Mouse (Mus musculus) forebrain, embryonic 12.5 days (tissue): ENCODE results near the gene Trim23. TPM values are rescaled to one million over a fixed set of nuclear protein-coding genes. Genes with fewer than 3 reads are reported as not detected.

Experiments used
- ATAC-seq: fragments of 200-750 bp; cut with Nextera tagmentation; 2 replicates; pipeline ENCODE4 v1.8.0; 2017; ENCODE audit warnings: moderate TSS enrichment; ENCODE audit not compliant: low FRiP score
- H3K27ac ChIP-seq: fragments of 300-500 bp; sonication (generic); 2 replicates; pipeline ENCODE4 v1.5.1; 2016; ENCODE audit warnings: mild to moderate bottlenecking
- H3K27me3 ChIP-seq: fragments of 300-500 bp; sonication (generic); 2 replicates; pipeline ENCODE4 v1.6.1; 2016; ENCODE audit warnings: mild to moderate bottlenecking
- H3K36me3 ChIP-seq: fragments of 300-500 bp; sonication (generic); replicated peaks from 2 replicates; pipeline ENCODE4 v1.6.1; 2016; ENCODE audit warnings: mild to moderate bottlenecking
- H3K4me1 ChIP-seq: fragments of 300-500 bp; sonication (generic); 2 replicates; pipeline ENCODE4 v1.6.1; 2016
- H3K4me2 ChIP-seq: fragments of 300-500 bp; sonication (generic); 2 replicates; pipeline ENCODE4 v1.6.1; 2016; ENCODE audit warnings: mild to moderate bottlenecking, moderate library complexity
- H3K4me3 ChIP-seq: fragments of 300-500 bp; sonication (generic); replicated peaks from 2 replicates; pipeline ENCODE4 v1.5.1; 2016; ENCODE audit warnings: mild to moderate bottlenecking
- H3K9ac ChIP-seq: fragments of 300-500 bp; sonication (generic); 2 replicates; pipeline ENCODE4 v1.6.1; 2016; ENCODE audit warnings: mild to moderate bottlenecking
- H3K9me3 ChIP-seq: fragments of 300-500 bp; sonication (generic); 2 replicates; pipeline ENCODE4 v1.6.1; 2016
- WGBS: fragments of 180-500 bp; shearing (Covaris S2); methylation state at CpG from one replicate; pipeline ENCODE4 v1.1.7; 2016; 5-methylcytosine and 5-hydroxymethylcytosine counted together
- polyA plus RNA-seq: library from polyadenylated mRNA; unstranded; fragments of >200 nt; fragmentation: Nextera tagmentation; extraction: Ambion mirVana; gene quantifications from 2 replicates; pipeline ENCODE4 v1.2.1, GENCODE M21; 2016

The Trim23 gene
- 29.9 and 31.1 TPM in 2 replicates for polyA plus RNA-seq

DNA sequence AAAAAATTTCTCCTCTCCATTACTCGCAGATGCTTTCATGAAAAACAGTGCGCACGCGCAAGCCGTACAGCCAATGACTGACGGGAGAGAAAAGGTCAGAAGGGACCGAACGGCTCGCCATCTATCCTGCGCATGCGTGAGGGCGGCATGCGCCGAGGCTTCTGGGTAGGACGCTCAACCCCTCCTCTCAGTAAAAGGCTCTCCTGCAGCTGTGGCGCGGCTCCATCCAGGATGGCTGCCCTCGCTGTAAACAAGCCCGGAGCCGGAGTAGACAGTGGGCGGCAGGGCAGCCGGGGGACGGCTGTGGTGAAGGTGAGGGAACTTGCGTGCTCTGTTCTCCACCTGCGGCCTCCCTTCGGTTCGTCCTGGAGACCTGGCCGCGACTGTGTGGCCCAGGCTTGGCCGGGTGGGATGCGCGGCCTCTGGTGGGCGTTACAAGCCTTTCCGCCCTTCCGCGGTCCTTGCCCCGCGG lies at the start of gene Trim23:
Gene Trim23, plus strand, starts transcription at position 148 of the 472 bp plus-strand sequence.
- H3K9ac ChIP-seq = peak within 1 kb of the TSS; percentile 84
- WGBS = under 1% methylated on average over 38 of the region's 38 CpGs
- H3K4me1 ChIP-seq = peaks cover 22% of the 10 kb centered on the region
- peak within 1 kb of the TSS; percentile 88 for H3K4me3 ChIP-seq
- ATAC-seq = peak; percentile 99
- H3K9me3 ChIP-seq = no peaks in the 10 kb centered on the region
- peak within 1 kb of the TSS; percentile 68 for H3K4me2 ChIP-seq
- H3K27me3 ChIP-seq = no peaks in the 10 kb centered on the region
- peak within 1 kb of the TSS; percentile 80 for H3K27ac ChIP-seq
- H3K36me3 ChIP-seq = peaks cover 20% of the 10 kb centered on the region

DNA sequence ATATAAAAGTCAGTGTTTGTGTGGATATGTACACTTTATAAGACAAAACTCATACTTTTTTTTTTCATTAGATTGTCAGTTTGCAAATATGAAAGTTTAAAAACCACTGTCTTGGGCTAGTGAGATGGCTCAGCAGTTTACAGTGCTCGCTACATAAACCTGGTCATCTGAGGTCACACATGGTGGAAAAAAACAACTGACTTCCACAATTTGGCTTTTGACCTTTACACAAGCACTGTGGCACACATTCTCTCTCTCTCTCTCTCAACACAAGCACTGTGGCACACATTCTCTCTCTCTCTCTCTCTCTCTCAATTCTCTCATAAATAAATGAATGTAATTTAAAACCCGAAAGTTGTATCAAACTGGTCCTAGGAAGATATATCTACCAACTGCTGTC lies 46.0 kb upstream of the Trim23 start:
- no peak overlapping the region for H3K4me3 ChIP-seq
- H3K9me3 ChIP-seq = no peaks in the 10 kb centered on the region
- no peak for ATAC-seq
- peaks cover 6% of the 10 kb centered on the region; the same call in 1 of the 2 replicates for H3K4me1 ChIP-seq
- no peak overlapping the region for H3K4me2 ChIP-seq
- H3K27me3 ChIP-seq = no peaks in the 10 kb centered on the region
- no peak overlapping the region for H3K9ac ChIP-seq
- WGBS = 94% methylated on average over 2 of the region's 2 CpGs
- no peak overlapping the region for H3K27ac ChIP-seq
- H3K36me3 ChIP-seq = peaks cover 34% of the 10 kb centered on the region

DNA sequence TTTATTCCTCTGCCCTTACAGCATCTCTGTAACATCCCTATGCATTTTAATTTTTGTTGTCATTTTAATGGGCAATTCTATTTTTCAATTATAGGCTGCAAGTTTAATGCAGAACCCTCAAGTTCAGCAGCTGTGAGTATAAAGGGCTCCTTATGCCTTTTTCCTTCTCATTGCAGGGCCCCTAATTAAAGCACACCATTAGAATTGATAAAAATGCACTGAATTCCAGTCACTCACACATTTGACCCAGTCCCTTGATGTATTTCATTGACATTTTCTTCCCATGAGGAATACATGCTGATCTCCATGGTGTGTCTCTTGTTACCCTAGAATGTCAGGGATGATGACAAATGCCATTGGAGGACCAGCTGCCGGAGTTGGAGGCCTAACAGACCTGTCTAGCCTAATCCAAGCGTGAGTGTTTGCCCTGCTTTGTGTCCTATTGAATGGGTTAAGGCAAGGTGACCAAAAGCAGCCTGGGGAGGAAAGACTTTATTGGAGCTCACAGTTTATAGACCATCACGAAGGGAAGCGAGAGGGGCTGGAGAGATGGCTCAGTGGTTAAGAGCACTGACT lies 44.0 kb upstream of the Trim23 start:
- peaks cover 6% of the 10 kb centered on the region; the same call in 1 of the 2 replicates for H3K4me1 ChIP-seq
- WGBS = 53% methylated on average over 4 of the region's 4 CpGs
- H3K27ac ChIP-seq = no peak overlapping the region; the same call in 1 of the 2 replicates
- H3K27me3 ChIP-seq = no peaks in the 10 kb centered on the region
- H3K36me3 ChIP-seq = peaks cover 38% of the 10 kb centered on the region
- no peak overlapping the region for H3K9ac ChIP-seq
- no peaks in the 10 kb centered on the region for H3K9me3 ChIP-seq
- no peak overlapping the region for H3K4me2 ChIP-seq
- peak; percentile 30; the same call in 1 of the 2 replicates for ATAC-seq
- no peak overlapping the region for H3K4me3 ChIP-seq

DNA sequence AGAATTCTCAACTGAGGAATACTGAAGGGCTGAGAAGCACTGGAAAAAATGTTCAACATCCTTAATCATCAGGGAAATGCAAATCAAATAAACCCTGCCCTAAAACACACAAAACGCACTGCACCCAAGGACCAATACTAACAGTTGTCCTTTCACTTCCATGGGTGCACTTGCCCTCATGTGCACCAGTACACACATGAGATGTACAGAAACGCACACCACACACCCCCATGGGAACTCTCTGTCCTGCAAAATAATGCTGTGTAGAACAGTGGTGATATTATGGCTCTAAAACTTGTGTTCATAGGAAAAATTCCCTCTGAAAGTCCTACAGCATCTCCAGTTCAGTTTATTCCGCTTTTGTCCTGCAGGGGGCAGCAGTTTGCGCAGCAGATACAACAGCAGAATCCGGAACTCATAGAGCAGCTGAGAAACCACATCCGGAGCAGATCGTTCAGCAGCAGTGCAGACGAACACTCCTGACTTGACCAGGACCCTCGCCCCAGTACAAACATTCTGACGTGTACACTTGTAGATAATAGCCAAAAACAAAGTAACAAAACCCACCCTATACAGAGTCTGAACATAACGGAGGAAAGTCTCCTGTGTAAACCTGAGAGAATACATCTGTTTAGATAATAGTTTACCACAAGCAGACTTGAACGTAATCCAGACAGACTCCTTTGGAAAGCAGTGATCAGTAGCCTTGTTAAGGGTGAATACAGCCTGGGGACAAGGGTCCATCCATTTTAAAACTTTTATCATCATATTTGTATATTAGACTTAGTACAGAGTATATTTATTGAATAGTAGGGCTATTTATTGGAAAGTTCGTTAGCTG lies 39.0 kb upstream of the Trim23 start:
- 48% methylated on average over 13 of the region's 13 CpGs for WGBS
- no peaks in the 10 kb centered on the region for H3K27me3 ChIP-seq
- H3K9me3 ChIP-seq = no peaks in the 10 kb centered on the region
- H3K27ac ChIP-seq = no peak overlapping the region
- no peak overlapping the region for H3K4me2 ChIP-seq
- peak; percentile 53 for ATAC-seq
- peaks cover 3% of the 10 kb centered on the region; the same call in 1 of the 2 replicates for H3K4me1 ChIP-seq
- H3K4me3 ChIP-seq = no peak overlapping the region
- no peak overlapping the region for H3K9ac ChIP-seq
- H3K36me3 ChIP-seq = peaks cover 56% of the 10 kb centered on the region

DNA sequence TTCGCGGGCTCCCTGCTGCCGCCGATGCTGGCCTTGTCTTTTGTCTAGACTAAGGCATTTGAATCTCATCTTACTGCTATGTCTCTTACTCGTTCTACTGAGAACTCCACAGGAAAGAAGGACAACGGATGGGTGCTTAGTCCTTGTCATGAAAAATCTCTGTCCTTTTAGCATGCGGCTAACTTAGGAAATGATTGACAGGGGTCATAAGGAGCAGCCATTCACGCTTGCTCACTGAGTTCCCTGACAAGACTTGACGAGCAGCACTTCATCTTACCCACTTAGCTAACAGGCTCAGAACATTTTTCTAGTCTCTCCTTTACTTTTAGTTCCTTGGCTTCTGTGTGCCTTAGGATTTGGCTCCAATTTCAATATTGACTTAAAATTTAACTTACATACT lies 33.7 kb upstream of the Trim23 start:
- Histone ChIP-seq H3K27me3 (no peaks in the 10 kb centered on the region), H3K4me2 (no peak overlapping the region), H3K4me3 (no peak overlapping the region), H3K9me3 (no peaks in the 10 kb centered on the region), H3K4me1 (no peaks in the 10 kb centered on the region), H3K27ac (no peak overlapping the region), H3K36me3 (peaks cover 84% of the 10 kb centered on the region), H3K9ac (no peak overlapping the region)
- ATAC-seq = no peak
- WGBS = 79% methylated on average over 9 of the region's 9 CpGs

DNA sequence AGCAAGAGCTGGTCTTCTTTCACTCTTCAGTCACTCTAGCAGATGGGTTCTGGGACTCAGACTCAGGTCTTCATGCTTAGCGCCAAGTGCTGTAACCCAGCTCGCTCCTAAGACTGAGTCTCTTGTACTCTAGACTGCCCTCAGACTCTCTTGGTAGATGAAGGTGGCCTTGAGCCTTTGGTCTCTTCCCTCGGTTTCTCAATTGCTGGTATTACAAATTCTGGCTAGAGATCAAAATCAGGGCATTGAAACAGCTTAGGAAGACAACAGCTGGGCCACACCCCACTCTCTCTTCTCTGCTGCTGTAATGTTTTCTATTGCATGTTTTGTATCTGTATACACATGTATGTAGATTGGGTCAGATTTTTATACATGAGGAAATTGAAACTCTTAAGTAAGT lies 33.0 kb upstream of the Trim23 start:
- peaks cover 77% of the 10 kb centered on the region for H3K36me3 ChIP-seq
- WGBS = 89% methylated on average over 3 of the region's 3 CpGs
- H3K9me3 ChIP-seq = no peaks in the 10 kb centered on the region
- no peak overlapping the region for H3K9ac ChIP-seq
- ATAC-seq = no peak
- H3K27ac ChIP-seq = no peak overlapping the region
- H3K27me3 ChIP-seq = no peaks in the 10 kb centered on the region
- H3K4me3 ChIP-seq = no peak overlapping the region
- H3K4me1 ChIP-seq = no peaks in the 10 kb centered on the region
- H3K4me2 ChIP-seq = no peak overlapping the region

DNA sequence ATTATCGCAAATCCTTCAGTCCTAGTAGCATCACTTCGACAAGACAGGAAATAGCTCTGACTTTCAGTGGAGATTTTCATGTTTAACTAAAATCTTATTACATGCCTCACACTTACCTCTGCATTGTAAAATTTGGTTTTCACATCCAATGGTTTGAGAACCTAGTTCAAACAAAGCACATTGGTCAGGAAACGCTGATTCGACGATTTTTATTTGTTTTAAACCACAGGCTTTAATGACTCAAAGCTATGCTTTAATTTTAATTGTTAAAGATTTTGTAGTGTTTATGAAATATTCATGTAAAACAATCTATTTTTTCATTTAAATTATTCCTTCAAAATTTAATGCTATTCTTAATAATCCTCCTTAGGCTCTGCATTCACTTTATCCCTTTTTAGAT lies 24.4 kb upstream of the Trim23 start:
- Histone ChIP-seq H3K9me3 (no peaks in the 10 kb centered on the region), H3K27me3 (no peaks in the 10 kb centered on the region), H3K4me2 (no peak overlapping the region), H3K27ac (no peak overlapping the region), H3K9ac (no peak overlapping the region), H3K36me3 (peaks cover 51% of the 10 kb centered on the region), H3K4me1 (no peaks in the 10 kb centered on the region), H3K4me3 (no peak overlapping the region)
- ATAC-seq = no peak
- 95% methylated on average over 5 of the region's 5 CpGs for WGBS

DNA sequence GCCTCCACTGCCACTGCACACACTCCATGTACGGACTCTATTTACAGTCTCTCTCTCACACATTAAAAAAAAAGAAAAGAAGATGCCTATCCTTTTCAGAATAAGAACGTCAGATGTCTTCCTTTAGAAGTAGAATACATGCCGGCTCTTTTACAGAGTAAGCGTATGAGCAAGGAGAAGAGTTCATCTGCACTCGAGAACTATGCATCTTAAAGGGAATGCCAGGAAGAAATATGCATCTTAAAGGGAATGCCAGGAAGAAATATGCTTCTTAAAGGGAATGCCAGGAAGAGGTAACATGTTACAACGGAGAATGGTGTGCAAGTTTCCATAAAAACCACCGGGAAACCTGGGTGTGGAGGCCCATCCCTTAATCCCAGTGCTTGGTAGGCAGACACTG lies 23.5 kb upstream of the Trim23 start:
- no peak overlapping the region for H3K27ac ChIP-seq
- H3K27me3 ChIP-seq = no peaks in the 10 kb centered on the region
- no peaks in the 10 kb centered on the region for H3K4me1 ChIP-seq
- no peaks in the 10 kb centered on the region for H3K9me3 ChIP-seq
- H3K4me3 ChIP-seq = no peak overlapping the region
- H3K9ac ChIP-seq = no peak overlapping the region
- H3K36me3 ChIP-seq = peaks cover 52% of the 10 kb centered on the region
- ATAC-seq = no peak
- no peak overlapping the region for H3K4me2 ChIP-seq
- WGBS = 93% methylated on average over 7 of the region's 7 CpGs

DNA sequence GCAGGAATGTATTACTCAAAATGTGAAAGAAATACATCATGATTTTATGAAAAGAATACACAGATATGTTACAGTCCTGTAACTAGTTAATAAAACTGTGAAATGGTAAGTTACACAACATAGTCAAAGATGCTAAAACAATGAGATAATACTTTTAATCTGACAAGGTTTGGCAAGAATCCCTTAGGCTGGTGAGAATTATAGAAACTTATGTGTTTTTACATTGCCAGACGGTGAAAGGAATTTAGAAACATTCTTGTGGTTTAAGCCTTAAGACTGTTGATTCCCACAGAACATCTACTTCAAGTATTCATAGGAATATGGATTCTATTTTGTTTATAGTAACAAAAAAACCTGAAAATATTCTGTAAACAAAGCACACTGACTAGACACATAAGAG lies 22.9 kb upstream of the Trim23 start:
- no peak overlapping the region for H3K4me2 ChIP-seq
- no peaks in the 10 kb centered on the region for H3K27me3 ChIP-seq
- no peaks in the 10 kb centered on the region for H3K9me3 ChIP-seq
- no peak overlapping the region for H3K27ac ChIP-seq
- no peaks in the 10 kb centered on the region for H3K4me1 ChIP-seq
- ATAC-seq = no peak
- 93% methylated on average over 1 of the region's 1 CpGs for WGBS
- H3K9ac ChIP-seq = no peak overlapping the region
- H3K36me3 ChIP-seq = peaks cover 56% of the 10 kb centered on the region
- H3K4me3 ChIP-seq = no peak overlapping the region

DNA sequence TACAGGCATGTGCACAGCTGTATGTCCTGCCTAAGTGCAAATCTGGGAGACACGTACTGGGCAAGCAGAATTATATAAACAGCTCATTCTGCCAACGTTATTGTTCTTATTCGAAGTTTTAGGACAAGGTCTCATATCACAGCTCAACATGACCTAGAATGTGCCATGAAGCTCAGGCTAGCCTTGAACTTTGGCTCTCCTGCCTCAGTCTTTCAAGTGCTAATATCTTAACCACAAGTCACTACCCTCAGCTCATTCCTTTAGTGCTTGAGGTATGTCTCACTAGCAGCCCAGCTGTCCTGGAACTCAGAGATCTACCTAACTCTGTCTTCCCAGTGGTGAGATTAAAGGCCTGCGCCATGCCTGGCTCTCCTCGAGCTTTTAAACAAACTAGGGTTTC lies 6.9 kb upstream of the Trim23 start:
- peaks cover 30% of the 10 kb centered on the region for H3K36me3 ChIP-seq
- no peak overlapping the region for H3K27ac ChIP-seq
- H3K4me3 ChIP-seq = no peak overlapping the region
- no peaks in the 10 kb centered on the region for H3K9me3 ChIP-seq
- 93% methylated on average over 5 of the region's 5 CpGs for WGBS
- ATAC-seq = no peak
- H3K4me2 ChIP-seq = no peak overlapping the region
- H3K9ac ChIP-seq = no peak overlapping the region
- H3K27me3 ChIP-seq = no peaks in the 10 kb centered on the region
- H3K4me1 ChIP-seq = peaks cover 9% of the 10 kb centered on the region

DNA sequence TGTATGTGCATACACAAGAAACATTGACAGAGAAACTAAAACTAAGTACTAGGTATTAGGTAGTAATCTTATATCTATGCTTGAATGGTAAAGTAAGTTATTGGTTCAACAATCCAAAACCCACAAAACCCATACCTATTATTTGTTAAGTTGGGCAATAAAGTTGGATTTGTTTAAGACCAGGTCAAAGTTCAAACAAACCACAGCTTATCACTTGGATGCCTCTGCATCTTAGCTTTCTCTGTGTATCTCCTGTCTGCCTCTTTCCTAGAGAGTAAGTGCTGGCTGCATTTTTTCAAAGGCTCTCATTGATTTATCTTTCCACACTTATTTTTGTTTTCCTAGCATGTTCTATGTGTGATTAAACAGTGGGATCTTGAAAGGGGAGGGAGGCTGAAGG lies 6.1 kb upstream of the Trim23 start:
- Histone ChIP-seq H3K4me3 (no peak overlapping the region), H3K27ac (no peak overlapping the region), H3K36me3 (peaks cover 24% of the 10 kb centered on the region), H3K4me1 (peaks cover 15% of the 10 kb centered on the region), H3K9ac (no peak overlapping the region), H3K9me3 (no peaks in the 10 kb centered on the region), H3K27me3 (no peaks in the 10 kb centered on the region), H3K4me2 (no peak overlapping the region)
- no peak for ATAC-seq

DNA sequence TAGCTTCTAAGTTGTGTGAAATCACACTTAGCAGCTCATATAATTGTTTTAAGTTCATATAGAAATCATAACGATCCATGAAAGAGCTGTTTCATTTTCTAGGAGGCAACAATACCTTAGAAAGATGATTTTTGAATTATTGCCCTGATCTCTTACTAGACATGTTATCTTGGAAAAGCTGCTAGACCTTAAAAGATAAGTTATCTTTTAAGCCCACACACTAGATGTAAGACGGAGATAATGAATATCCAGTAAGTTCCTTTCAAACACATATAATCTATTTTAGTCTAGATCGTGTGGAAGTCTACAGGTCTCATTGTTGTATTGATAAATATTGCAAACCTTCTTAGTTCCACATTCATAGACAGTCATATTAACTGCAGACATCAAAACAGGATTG lies 1.7 kb upstream of the Trim23 start:
- Histone ChIP-seq H3K9ac (peak overlapping the region; percentile 29; the same call in 1 of the 2 replicates), H3K4me2 (peak overlapping the region; percentile 68), H3K9me3 (no peaks in the 10 kb centered on the region), H3K27me3 (no peaks in the 10 kb centered on the region), H3K27ac (no peak overlapping the region), H3K4me3 (peak overlapping the region; percentile 88), H3K36me3 (peaks cover 13% of the 10 kb centered on the region), H3K4me1 (peaks cover 22% of the 10 kb centered on the region)
- no peak for ATAC-seq
- WGBS = 80% methylated on average over 3 of the region's 3 CpGs
